Mouse (Mus musculus): Measurements from ENCODE around the gene Agbl3. TPM values are rescaled to one million over a fixed set of nuclear protein-coding genes. Genes with fewer than 3 reads are reported as not detected.

Gene Agbl3
- polyA plus RNA-seq, 1 experiment from 2014 or later = 7.6 TPM

- peak within 1 kb of the TSS; percentile 78 for H3K4me3 ChIP-seq
- ATAC-seq (ENCODE audit: low FRiP score, low read depth) = peak; percentile 91
- H3K4me2 ChIP-seq (replicated peaks) = peak within 1 kb of the TSS; percentile 78
- peaks cover 64% of the 10 kb centered on the region for H3K36me3 ChIP-seq
- no peaks in the 10 kb centered on the region for H3K27me3 ChIP-seq
- H3K9ac ChIP-seq = peak within 1 kb of the TSS; percentile 86
- H3K27ac ChIP-seq = peak within 1 kb of the TSS; percentile 95
- under 1% methylated on average over 56 of the region's 56 CpGs for WGBS
- H3K9me3 ChIP-seq = no peaks in the 10 kb centered on the region
- H3K4me1 ChIP-seq = peaks cover 24% of the 10 kb centered on the region
Measured at GRCm38 (mm10) chr6:34877509-34878321, 97.5 kb downstream of the Agbl3 start, which contains the start of gene Cyren. TSS of gene Cyren (minus strand) at chr6:34878060.

- Histone ChIP-seq H3K36me3 (peaks cover 62% of the 10 kb centered on the region), H3K27ac (peak overlapping the region; percentile 95; the same call in 1 of the 2 replicates), H3K9me3 (no peaks in the 10 kb centered on the region), H3K27me3 (no peaks in the 10 kb centered on the region), H3K9ac (no peak overlapping the region), H3K4me1 (peaks cover 24% of the 10 kb centered on the region), H3K4me2 (replicated peaks) (no peak overlapping the region), H3K4me3 (no peak overlapping the region)
- WGBS = 79% methylated on average over 16 of the region's 16 CpGs
- no peak for ATAC-seq (ENCODE audit: low FRiP score, low read depth)
Measured at GRCm38 (mm10) chr6:34879101-34879740, 99.0 kb downstream of the Agbl3 start.

GRCm38 (mm10) chr6:34879911-34880475, 99.8 kb downstream of the Agbl3 start:
- H3K36me3 ChIP-seq = peaks cover 65% of the 10 kb centered on the region
- ATAC-seq (ENCODE audit: low FRiP score, low read depth) = no peak
- no peak overlapping the region for H3K4me2 ChIP-seq (replicated peaks)
- no peak overlapping the region for H3K4me3 ChIP-seq
- H3K9me3 ChIP-seq = no peaks in the 10 kb centered on the region
- no peaks in the 10 kb centered on the region for H3K27me3 ChIP-seq
- H3K4me1 ChIP-seq = peaks cover 24% of the 10 kb centered on the region
- 58% methylated on average over 6 of the region's 6 CpGs for WGBS
- no peak overlapping the region for H3K9ac ChIP-seq
- H3K27ac ChIP-seq = no peak overlapping the region

- no peaks in the 10 kb centered on the region for H3K9me3 ChIP-seq
- ATAC-seq (ENCODE audit: low FRiP score, low read depth) = no peak
- no peaks in the 10 kb centered on the region for H3K27me3 ChIP-seq
- no peak overlapping the region for H3K9ac ChIP-seq
- peaks cover 86% of the 10 kb centered on the region for H3K36me3 ChIP-seq
- H3K27ac ChIP-seq = no peak overlapping the region
- WGBS = 77% methylated on average over 7 of the region's 7 CpGs
- H3K4me1 ChIP-seq = no peaks in the 10 kb centered on the region
- H3K4me2 ChIP-seq (replicated peaks) = no peak overlapping the region
- no peak overlapping the region for H3K4me3 ChIP-seq
Measured at GRCm38 (mm10) chr6:34884724-34885123, 104.5 kb downstream of the Agbl3 start.

- Histone ChIP-seq H3K27ac (0 out of 2 replicates have a peak overlapping the region, but pooled peaks have one; percentile 10), H3K9ac (no peak overlapping the region)
Measured at GRCm38 (mm10) chr6:34887131-34887850, 107.1 kb downstream of the Agbl3 start.

GRCm38 (mm10) chr6:34889185-34889584, 109.0 kb downstream of the Agbl3 start:
- Histone ChIP-seq H3K9ac (no peak overlapping the region), H3K36me3 (peaks cover 88% of the 10 kb centered on the region), H3K4me3 (no peak overlapping the region), H3K4me2 (replicated peaks) (no peak overlapping the region), H3K9me3 (no peaks in the 10 kb centered on the region), H3K27me3 (no peaks in the 10 kb centered on the region), H3K4me1 (no peaks in the 10 kb centered on the region), H3K27ac (no peak overlapping the region)
- WGBS = 68% methylated on average over 4 of the region's 4 CpGs
- no peak for ATAC-seq (ENCODE audit: low FRiP score, low read depth)

More at GRCm38 (mm10) chr6:34887131-34887850, 107.1 kb downstream of the Agbl3 start:
- Histone ChIP-seq H3K9me3 (no peaks in the 10 kb centered on the region), H3K36me3 (peaks cover 86% of the 10 kb centered on the region), H3K27me3 (no peaks in the 10 kb centered on the region), H3K4me1 (no peaks in the 10 kb centered on the region), H3K4me3 (no peak overlapping the region), H3K4me2 (replicated peaks) (no peak overlapping the region)
- ATAC-seq (ENCODE audit: low FRiP score, low read depth) = peak; percentile 80; the same call in 1 of the 2 replicates
- 76% methylated on average over 6 of the region's 6 CpGs for WGBS

GRCm38 (mm10) chr6:34895569-34895968, 115.3 kb downstream of the Agbl3 start:
- 0 out of 2 replicates have a peak, but pooled peaks have one; percentile 8 for ATAC-seq (ENCODE audit: low FRiP score, low read depth)

GRCm38 (mm10) chr6:34896168-34896780, 116.0 kb downstream of the Agbl3 start:
- Histone ChIP-seq H3K4me2 (replicated peaks) (no peak overlapping the region), H3K27me3 (no peaks in the 10 kb centered on the region), H3K27ac (no peak overlapping the region), H3K4me1 (no peaks in the 10 kb centered on the region), H3K36me3 (peaks cover 89% of the 10 kb centered on the region), H3K9me3 (no peaks in the 10 kb centered on the region), H3K9ac (no peak overlapping the region; the same call in 1 of the 2 replicates), H3K4me3 (no peak overlapping the region)
- no peak for ATAC-seq (ENCODE audit: low FRiP score, low read depth)
- 56% methylated on average over 16 of the region's 16 CpGs for WGBS

More at GRCm38 (mm10) chr6:34895569-34895968, 115.3 kb downstream of the Agbl3 start:
- no peaks in the 10 kb centered on the region for H3K4me1 ChIP-seq
- WGBS = 85% methylated on average over 7 of the region's 7 CpGs
- H3K9me3 ChIP-seq = no peaks in the 10 kb centered on the region
- no peak overlapping the region for H3K4me2 ChIP-seq (replicated peaks)
- no peak overlapping the region for H3K9ac ChIP-seq
- no peak overlapping the region for H3K27ac ChIP-seq
- H3K36me3 ChIP-seq = peaks cover 89% of the 10 kb centered on the region
- no peak overlapping the region for H3K4me3 ChIP-seq
- H3K27me3 ChIP-seq = no peaks in the 10 kb centered on the region

- 0 out of 2 replicates have a peak, but pooled peaks have one; percentile 10 for ATAC-seq (ENCODE audit: low FRiP score, low read depth)
- Histone ChIP-seq H3K4me3 (no peak overlapping the region), H3K27ac (no peak overlapping the region), H3K36me3 (peaks cover 88% of the 10 kb centered on the region), H3K9ac (no peak overlapping the region), H3K27me3 (no peaks in the 10 kb centered on the region), H3K9me3 (no peaks in the 10 kb centered on the region), H3K4me2 (replicated peaks) (no peak overlapping the region), H3K4me1 (no peaks in the 10 kb centered on the region)
- 89% methylated on average over 2 of the region's 2 CpGs for WGBS
Measured at GRCm38 (mm10) chr6:34899127-34899526, 118.9 kb downstream of the Agbl3 start.

- no peak overlapping the region for H3K9ac ChIP-seq
- H3K27me3 ChIP-seq = no peaks in the 10 kb centered on the region
- H3K4me1 ChIP-seq = no peaks in the 10 kb centered on the region
- no peaks in the 10 kb centered on the region for H3K9me3 ChIP-seq
- 63% methylated on average over 2 of the region's 2 CpGs for WGBS
- ATAC-seq (ENCODE audit: low FRiP score, low read depth) = no peak
- no peak overlapping the region for H3K27ac ChIP-seq
- peaks cover 86% of the 10 kb centered on the region for H3K36me3 ChIP-seq
- H3K4me3 ChIP-seq = no peak overlapping the region
- no peak overlapping the region for H3K4me2 ChIP-seq (replicated peaks)
Measured at GRCm38 (mm10) chr6:34900990-34901389, 120.8 kb downstream of the Agbl3 start.

GRCm38 (mm10) chr6:34901911-34902444, 121.7 kb downstream of the Agbl3 start:
- WGBS = 67% methylated on average over 9 of the region's 9 CpGs
- H3K27me3 ChIP-seq = no peaks in the 10 kb centered on the region
- H3K4me1 ChIP-seq = no peaks in the 10 kb centered on the region
- H3K9ac ChIP-seq = no peak overlapping the region
- H3K9me3 ChIP-seq = no peaks in the 10 kb centered on the region
- H3K27ac ChIP-seq = no peak overlapping the region
- H3K4me2 ChIP-seq (replicated peaks) = no peak overlapping the region
- no peak for ATAC-seq (ENCODE audit: low FRiP score, low read depth)
- H3K36me3 ChIP-seq = peaks cover 92% of the 10 kb centered on the region
- no peak overlapping the region for H3K4me3 ChIP-seq

All from limb, embryonic 13.5 days (tissue).